Mouse (Mus musculus): Measurements from ENCODE around the gene Astn2. TPM values are rescaled to one million over a fixed set of nuclear protein-coding genes. Genes with fewer than 3 reads are reported as not detected.
A peak's percentile ranks its signal among the peaks of the same experiment; 100 is the strongest.

Astn2 gene
- polyA plus RNA-seq, 1 experiment from 2014 or later, result 0.81 TPM

DNA sequence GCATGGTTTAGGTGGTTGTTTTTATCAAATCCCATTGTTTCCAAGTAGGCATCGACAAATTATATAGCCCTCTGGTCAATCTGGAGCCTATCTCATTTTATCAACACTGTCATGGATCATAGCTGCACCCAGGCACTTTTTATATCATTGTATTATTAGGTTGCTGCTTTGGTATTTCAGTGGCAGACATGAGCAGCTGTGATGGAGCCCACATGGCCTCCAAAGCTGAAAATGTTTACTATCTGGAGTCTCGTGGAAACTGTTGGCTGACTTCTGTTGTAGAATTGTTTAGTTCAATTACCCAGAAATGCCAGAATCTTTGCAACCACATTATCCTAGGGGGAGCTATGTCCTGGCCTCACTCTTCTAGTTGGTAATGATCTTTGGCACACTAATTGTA lies 732.1 kb downstream of the Astn2 start:
- no peak for ATAC-seq

DNA sequence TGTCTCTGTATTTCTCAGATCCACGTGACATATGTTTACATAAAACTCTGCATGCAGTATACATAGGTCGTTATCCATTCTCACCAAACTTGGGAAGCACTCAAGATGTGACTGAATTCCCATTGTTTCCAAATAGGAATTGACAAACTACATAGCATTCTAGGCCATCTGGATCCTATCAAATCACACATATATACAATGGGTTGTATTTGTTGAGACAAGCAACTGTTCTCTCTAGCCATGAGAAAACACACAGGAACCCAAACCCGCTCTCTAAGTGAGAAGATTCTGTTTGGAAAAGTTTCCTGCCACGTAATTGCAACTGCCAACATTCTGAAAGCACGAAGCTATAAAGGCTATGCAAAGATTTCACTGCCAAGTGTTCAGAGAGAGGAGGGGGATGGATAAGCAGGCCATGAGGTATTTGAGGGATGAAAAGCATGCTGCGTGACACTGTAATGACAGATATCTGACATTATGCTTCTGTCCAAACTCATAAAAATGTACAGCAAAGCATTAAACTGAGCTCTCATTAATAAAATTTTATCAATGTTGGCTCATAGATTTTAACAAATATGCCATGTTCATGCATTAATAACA lies 732.7 kb downstream of the Astn2 start:
- Histone ChIP-seq H3K9ac (no peak overlapping the region), H3K4me1 (peaks cover 12% of the 10 kb centered on the region), H3K4me3 (no peak overlapping the region), H3K4me2 (no peak overlapping the region), H3K9me3 (replicated peaks) (no peaks in the 10 kb centered on the region), H3K27me3 (peaks cover 6% of the 10 kb centered on the region; the same call in 1 of the 2 replicates), H3K36me3 (ENCODE audit: poor library complexity, severe bottlenecking) (no peaks in the 10 kb centered on the region), H3K27ac (no peak overlapping the region)
- ATAC-seq, result 0 out of 2 replicates have a peak, but pooled peaks have one; percentile 8
- 42% methylated on average over 6 of the region's 6 CpGs for WGBS

More for the DNA sequence above, 732.1 kb downstream of the Astn2 start:
- Histone ChIP-seq H3K27me3 (peaks cover 6% of the 10 kb centered on the region; the same call in 1 of the 2 replicates), H3K9me3 (replicated peaks) (no peaks in the 10 kb centered on the region), H3K27ac (no peak overlapping the region), H3K36me3 (ENCODE audit: poor library complexity, severe bottlenecking) (no peaks in the 10 kb centered on the region), H3K4me2 (no peak overlapping the region), H3K4me3 (no peak overlapping the region), H3K4me1 (peaks cover 8% of the 10 kb centered on the region), H3K9ac (no peak overlapping the region)
- 67% methylated on average over 2 of the region's 2 CpGs for WGBS

DNA sequence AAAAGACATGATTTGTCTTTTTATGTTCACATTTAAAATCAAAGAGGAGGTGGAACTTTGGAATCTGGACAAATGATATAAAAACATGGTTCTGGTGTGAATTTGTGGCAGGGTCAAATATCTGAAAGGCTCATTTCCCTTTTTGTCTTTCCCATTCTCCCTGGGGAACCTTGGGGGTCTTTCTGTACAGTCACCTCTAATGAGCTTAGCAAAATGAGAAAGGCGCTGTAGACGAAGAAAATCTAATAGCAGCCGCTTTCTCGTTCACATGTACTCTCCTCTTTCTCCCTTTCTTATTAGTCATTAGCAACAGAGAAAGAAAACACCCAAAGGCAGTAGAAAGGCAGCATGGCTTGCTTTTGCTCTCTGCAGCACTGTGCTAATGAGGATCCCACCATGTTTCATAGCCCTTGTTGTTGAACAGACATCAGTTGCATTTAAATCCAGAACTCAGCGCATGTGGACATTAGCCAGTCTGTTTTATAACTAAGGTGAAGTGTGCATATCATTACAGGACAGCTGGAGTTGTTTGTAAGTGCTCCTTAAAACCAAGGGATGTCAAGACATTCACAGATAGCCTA lies 737.3 kb downstream of the Astn2 start:
- H3K27me3 ChIP-seq, result peaks cover 6% of the 10 kb centered on the region; the same call in 1 of the 2 replicates
- WGBS, result 4% methylated on average over 5 of the region's 5 CpGs
- H3K9me3 ChIP-seq (replicated peaks), result no peaks in the 10 kb centered on the region
- peaks cover 19% of the 10 kb centered on the region for H3K4me1 ChIP-seq
- no peak overlapping the region for H3K9ac ChIP-seq
- no peak overlapping the region for H3K27ac ChIP-seq
- H3K4me2 ChIP-seq, result no peak overlapping the region
- H3K4me3 ChIP-seq, result no peak overlapping the region
- no peaks in the 10 kb centered on the region for H3K36me3 ChIP-seq (ENCODE audit: poor library complexity, severe bottlenecking)
- peak; percentile 55; the same call in 1 of the 2 replicates for ATAC-seq

DNA sequence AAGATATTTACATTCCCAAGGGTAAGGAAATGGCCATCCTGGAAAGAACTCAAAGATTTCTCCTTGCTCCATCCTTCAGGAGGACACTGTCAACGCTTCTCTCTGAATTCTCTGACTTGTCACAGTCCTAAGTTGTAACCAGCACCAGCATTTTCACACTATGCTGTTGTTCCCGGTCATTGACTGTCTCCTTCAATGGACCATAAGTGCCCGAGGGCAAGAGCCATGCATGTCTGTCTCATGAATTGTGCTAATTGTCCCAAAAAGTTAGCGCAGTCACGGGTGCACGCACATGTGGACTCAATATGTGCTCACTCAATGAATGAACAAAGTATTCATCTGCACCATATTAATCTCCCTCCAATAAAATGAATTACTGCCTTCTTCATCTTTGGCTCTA lies 741.2 kb downstream of the Astn2 start:
- H3K27me3 ChIP-seq, result peaks cover 6% of the 10 kb centered on the region; the same call in 1 of the 2 replicates
- H3K9ac ChIP-seq, result no peak overlapping the region
- peaks cover 14% of the 10 kb centered on the region for H3K4me1 ChIP-seq
- 80% methylated on average over 6 of the region's 6 CpGs for WGBS
- H3K9me3 ChIP-seq (replicated peaks), result no peaks in the 10 kb centered on the region
- H3K4me2 ChIP-seq, result no peak overlapping the region
- no peaks in the 10 kb centered on the region for H3K36me3 ChIP-seq (ENCODE audit: poor library complexity, severe bottlenecking)
- no peak for ATAC-seq
- no peak overlapping the region for H3K4me3 ChIP-seq
- H3K27ac ChIP-seq, result no peak overlapping the region

DNA sequence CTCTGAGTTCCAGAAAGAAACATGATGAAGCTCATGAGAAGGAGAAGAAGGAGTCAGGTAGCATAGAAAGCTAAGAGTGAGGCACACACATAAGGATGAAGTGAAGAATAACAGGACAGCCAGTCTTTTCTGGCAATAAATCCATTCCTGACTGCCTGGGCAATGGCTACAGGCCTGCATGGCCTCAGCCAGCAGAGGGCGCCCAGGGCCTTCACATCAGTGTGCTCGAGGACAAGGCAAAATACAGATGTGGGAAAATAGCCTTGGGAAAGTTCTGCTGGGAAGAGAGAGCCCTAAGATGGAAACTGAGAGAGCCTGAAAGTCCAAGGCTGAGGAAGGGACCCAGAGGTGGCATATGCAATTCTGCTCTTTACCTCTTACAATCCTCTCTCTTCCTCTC lies 749.7 kb downstream of the Astn2 start:
- peak; percentile 95 for ATAC-seq
- Histone ChIP-seq H3K27ac (no peak overlapping the region), H3K27me3 (no peaks in the 10 kb centered on the region), H3K4me3 (no peak overlapping the region), H3K9me3 (replicated peaks) (no peaks in the 10 kb centered on the region), H3K4me1 (no peaks in the 10 kb centered on the region), H3K36me3 (ENCODE audit: poor library complexity, severe bottlenecking) (no peaks in the 10 kb centered on the region), H3K9ac (no peak overlapping the region), H3K4me2 (no peak overlapping the region)
- 0% methylated on average over 2 of the region's 2 CpGs for WGBS

DNA sequence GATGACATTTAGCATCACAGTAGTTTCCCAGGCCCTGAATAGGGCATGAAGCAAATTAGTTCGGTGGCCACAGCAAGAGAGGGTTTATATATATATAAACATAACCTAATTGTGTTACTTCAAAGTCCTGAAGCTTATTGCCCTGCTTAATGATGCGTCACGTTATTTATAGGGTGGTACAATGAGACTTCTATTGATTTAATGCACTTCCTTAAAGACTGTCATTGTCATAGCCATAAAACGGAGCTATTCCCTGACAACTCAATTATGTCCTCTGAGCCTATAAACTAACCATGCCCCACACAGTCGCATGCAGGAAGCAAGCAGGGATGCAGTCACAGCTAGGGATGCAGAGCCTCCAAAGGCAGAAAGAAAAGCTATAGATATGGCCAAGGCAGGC lies 761.8 kb downstream of the Astn2 start:
- H3K36me3 ChIP-seq (ENCODE audit: poor library complexity, severe bottlenecking), result no peaks in the 10 kb centered on the region
- no peak overlapping the region for H3K4me3 ChIP-seq
- no peaks in the 10 kb centered on the region for H3K9me3 ChIP-seq (replicated peaks)
- H3K27ac ChIP-seq, result no peak overlapping the region
- ATAC-seq, result no peak
- no peak overlapping the region for H3K9ac ChIP-seq
- 39% methylated on average over 5 of the region's 5 CpGs for WGBS
- H3K4me1 ChIP-seq, result no peaks in the 10 kb centered on the region
- H3K4me2 ChIP-seq, result no peak overlapping the region
- no peaks in the 10 kb centered on the region for H3K27me3 ChIP-seq

DNA sequence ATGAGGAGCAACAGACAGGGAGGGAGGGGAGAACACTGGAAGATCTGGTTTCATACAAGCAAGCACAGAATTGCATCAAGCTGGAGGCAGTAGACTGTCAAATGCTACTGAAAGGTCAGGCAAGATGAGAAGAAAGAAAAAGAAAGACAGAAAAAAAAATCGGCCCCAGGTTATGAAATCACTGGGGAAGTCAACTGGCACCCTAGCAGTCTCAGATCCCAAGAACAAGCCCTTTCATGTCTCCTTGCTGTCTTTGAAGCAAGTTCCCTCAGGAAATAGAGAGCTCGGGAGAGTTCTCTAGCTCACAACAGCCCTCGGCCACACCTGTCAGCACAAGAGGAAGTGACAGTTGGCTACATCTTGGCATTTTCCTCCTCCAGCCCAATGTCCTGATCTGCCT lies 766.2 kb downstream of the Astn2 start:
- H3K9me3 ChIP-seq (replicated peaks), result no peaks in the 10 kb centered on the region
- ATAC-seq, result no peak
- 95% methylated on average over 3 of the region's 3 CpGs for WGBS
- H3K36me3 ChIP-seq (ENCODE audit: poor library complexity, severe bottlenecking), result no peaks in the 10 kb centered on the region
- H3K4me3 ChIP-seq, result no peak overlapping the region
- no peak overlapping the region for H3K27ac ChIP-seq
- H3K9ac ChIP-seq, result no peak overlapping the region
- no peaks in the 10 kb centered on the region for H3K27me3 ChIP-seq
- H3K4me2 ChIP-seq, result no peak overlapping the region
- no peaks in the 10 kb centered on the region for H3K4me1 ChIP-seq

DNA sequence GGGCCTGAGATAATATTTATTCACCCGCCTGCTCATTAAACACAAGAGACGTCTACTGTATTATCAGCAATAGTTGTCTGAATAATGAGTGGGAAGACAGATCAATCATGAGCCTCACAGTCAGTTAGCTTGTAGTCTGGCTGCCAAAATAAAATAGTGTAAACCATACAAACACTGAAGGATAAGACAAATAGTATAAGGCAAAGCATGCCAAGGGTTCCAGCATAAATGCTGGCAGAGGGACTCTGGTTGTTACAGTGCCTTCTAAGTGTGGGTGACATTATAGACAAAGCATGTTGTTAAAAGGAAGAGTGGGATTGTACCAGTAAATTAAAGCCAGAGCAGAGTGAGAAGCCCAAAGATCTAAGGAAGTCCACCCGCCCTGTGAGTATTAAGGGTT lies 784.3 kb downstream of the Astn2 start:
- H3K4me2 ChIP-seq, result no peak overlapping the region
- H3K9ac ChIP-seq, result no peak overlapping the region
- peaks cover 5% of the 10 kb centered on the region; the same call in 1 of the 2 replicates for H3K4me1 ChIP-seq
- no peaks in the 10 kb centered on the region for H3K9me3 ChIP-seq (replicated peaks)
- WGBS, result 82% methylated on average over 3 of the region's 3 CpGs
- no peak for ATAC-seq
- H3K27me3 ChIP-seq, result no peaks in the 10 kb centered on the region
- no peak overlapping the region for H3K4me3 ChIP-seq
- peaks cover 55% of the 10 kb centered on the region for H3K36me3 ChIP-seq (ENCODE audit: poor library complexity, severe bottlenecking)
- H3K27ac ChIP-seq, result no peak overlapping the region

DNA sequence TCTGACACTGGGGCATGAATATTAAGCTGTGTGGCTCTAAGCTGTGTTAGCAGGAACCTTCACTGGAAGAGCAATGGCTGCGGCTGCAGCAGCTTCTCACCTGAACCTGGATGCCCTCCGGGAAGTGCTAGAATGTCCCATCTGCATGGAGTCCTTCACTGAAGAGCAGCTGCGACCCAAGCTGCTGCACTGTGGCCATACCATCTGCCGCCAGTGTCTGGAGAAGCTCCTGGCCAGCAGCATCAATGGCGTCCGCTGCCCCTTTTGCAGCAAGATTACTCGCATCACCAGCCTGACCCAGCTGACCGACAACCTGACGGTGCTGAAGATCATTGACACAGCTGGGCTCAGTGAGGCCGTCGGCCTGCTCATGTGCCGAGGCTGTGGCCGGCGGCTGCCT lies 791.3 kb downstream of the Astn2 start:
- no peak for ATAC-seq
- Histone ChIP-seq H3K4me1 (peaks cover 18% of the 10 kb centered on the region), H3K9ac (no peak overlapping the region), H3K4me3 (no peak overlapping the region), H3K36me3 (ENCODE audit: poor library complexity, severe bottlenecking) (peaks cover 52% of the 10 kb centered on the region), H3K27me3 (no peaks in the 10 kb centered on the region), H3K9me3 (replicated peaks) (peaks cover 3% of the 10 kb centered on the region; the same call in 1 of the 2 replicates), H3K27ac (no peak overlapping the region), H3K4me2 (no peak overlapping the region)
- WGBS, result 94% methylated on average over 14 of the region's 14 CpGs

DNA sequence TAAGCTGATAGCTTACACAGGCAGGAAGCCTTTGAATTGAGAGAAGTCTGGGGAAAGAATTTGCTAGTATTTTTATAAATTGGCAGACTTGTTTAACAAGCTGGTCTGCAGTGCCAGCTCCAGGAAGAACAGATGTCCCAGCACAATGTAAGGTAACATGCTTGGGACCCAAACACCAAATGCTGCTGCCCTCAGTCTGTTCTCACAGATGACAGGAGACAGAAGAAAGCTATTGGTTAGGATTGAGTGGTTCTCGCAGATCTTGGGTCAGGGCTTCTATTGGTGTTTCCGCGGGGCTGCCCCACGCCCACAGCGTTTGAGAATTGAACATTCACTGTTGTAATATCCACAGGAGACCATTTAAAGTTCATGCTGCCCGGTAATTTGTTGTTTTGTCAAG lies 793.5 kb downstream of the Astn2 start:
- H3K9ac ChIP-seq, result no peak overlapping the region
- H3K9me3 ChIP-seq (replicated peaks), result peaks cover 3% of the 10 kb centered on the region; the same call in 1 of the 2 replicates
- peak; percentile 55; the same call in 1 of the 2 replicates for ATAC-seq
- H3K4me2 ChIP-seq, result no peak overlapping the region
- peaks cover 30% of the 10 kb centered on the region for H3K4me1 ChIP-seq
- no peak overlapping the region for H3K4me3 ChIP-seq
- WGBS, result 66% methylated on average over 6 of the region's 6 CpGs
- peaks cover 34% of the 10 kb centered on the region for H3K36me3 ChIP-seq (ENCODE audit: poor library complexity, severe bottlenecking)
- no peaks in the 10 kb centered on the region for H3K27me3 ChIP-seq
- no peak overlapping the region for H3K27ac ChIP-seq

DNA sequence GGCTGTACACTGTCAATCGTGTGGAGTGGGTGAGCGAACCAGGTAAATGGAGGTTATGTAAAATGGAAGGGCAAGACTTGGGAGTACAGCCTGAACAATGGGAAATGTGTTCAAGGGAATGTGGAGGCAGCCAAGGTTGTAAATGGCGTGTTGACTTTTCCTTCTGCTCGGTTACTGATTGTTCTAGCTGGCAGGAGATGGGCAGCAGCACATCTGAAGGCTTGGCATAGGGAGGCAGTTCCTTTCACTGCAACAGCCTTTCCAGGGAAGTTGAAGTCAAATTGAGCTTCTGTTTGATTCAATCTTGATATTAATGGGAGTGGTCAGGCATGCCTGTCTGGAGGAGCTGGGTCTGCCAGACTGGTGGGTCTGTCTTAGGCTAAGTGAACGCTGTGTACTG lies 794.1 kb downstream of the Astn2 start:
- ATAC-seq, result no peak
- Histone ChIP-seq H3K4me1 (peaks cover 35% of the 10 kb centered on the region), H3K9ac (no peak overlapping the region), H3K27ac (no peak overlapping the region), H3K4me2 (no peak overlapping the region), H3K27me3 (no peaks in the 10 kb centered on the region), H3K9me3 (replicated peaks) (peaks cover 3% of the 10 kb centered on the region; the same call in 1 of the 2 replicates), H3K36me3 (ENCODE audit: poor library complexity, severe bottlenecking) (peaks cover 29% of the 10 kb centered on the region), H3K4me3 (no peak overlapping the region)
- WGBS, result 88% methylated on average over 5 of the region's 5 CpGs

DNA sequence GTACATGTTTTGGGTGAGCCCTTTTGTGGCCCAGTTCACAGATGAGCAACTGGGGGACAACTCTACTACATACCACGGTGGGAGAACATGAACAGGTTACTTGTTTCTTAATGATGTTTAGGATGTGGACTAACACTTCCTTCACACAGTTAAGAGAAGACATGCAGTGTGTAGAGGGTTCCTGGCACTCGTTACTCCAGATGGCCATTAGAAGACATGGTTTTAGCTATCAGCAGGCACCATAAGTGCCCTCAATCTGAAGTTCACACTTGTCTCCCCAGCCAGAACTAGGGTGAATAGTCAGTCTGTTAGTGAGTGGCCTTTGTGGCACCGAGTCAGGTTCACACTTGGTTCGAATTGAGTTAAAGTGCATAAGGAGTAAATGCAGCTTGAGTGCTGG lies 796.3 kb downstream of the Astn2 start:
- H3K27ac ChIP-seq, result no peak overlapping the region
- peaks cover 7% of the 10 kb centered on the region for H3K36me3 ChIP-seq (ENCODE audit: poor library complexity, severe bottlenecking)
- 93% methylated on average over 4 of the region's 4 CpGs for whole genome bisulfite sequencing
- peaks cover 38% of the 10 kb centered on the region for H3K4me1 ChIP-seq
- no peaks in the 10 kb centered on the region for H3K9me3 ChIP-seq (replicated peaks)
- H3K27me3 ChIP-seq, result no peaks in the 10 kb centered on the region
- H3K4me2 ChIP-seq, result no peak overlapping the region
- ATAC-seq, result no peak
- H3K9ac ChIP-seq, result no peak overlapping the region
- no peak overlapping the region for H3K4me3 ChIP-seq

Measured in forebrain, embryonic 13.5 days (tissue).